Mouse (Mus musculus) urinary bladder, postnatal 10 days (tissue): ENCODE results near the gene Olfr1335.
"Not testable (repeated sequence)": the region's sequence is repeated elsewhere in the genome, so short reads cannot be mapped to it uniquely, and the experiment has no call there.

ENCODE experiments used
- DNase-seq: peaks from one replicate; pipeline ENCODE4 v3.0.0; 2022; ENCODE audit warnings: low spot score

Olfr1335 gene

GRCm38 (mm10) chr4:118809844-118810243, at the start of gene Olfr1335:
Gene Olfr1335 (minus strand): TSS chr4:118809944.
- no peak for DNase-seq

GRCm38 (mm10) chr4:118836179-118836578, 26.4 kb upstream of the Olfr1335 start, which contains the start of gene Olfr1333:
Gene Olfr1333 (minus strand): TSS chr4:118836279.
- DNase-seq, result no peak

- no peak for DNase-seq
Measured at GRCm38 (mm10) chr4:118818921-118819320, 9.2 kb upstream of the Olfr1335 start.

GRCm38 (mm10) chr4:118792796-118793195, 16.9 kb downstream of the Olfr1335 start:
- not testable (repeated sequence) for DNase-seq

GRCm38 (mm10) chr4:118782486-118782885, 27.3 kb downstream of the Olfr1335 start, which contains the start of gene Olfr1337:
Gene Olfr1337 (minus strand): TSS chr4:118782586.
- DNase-seq, result no peak
